Mouse (Mus musculus): ENCODE data around the gene Hap1. TPM values are rescaled to one million over a fixed set of nuclear protein-coding genes. Genes with fewer than 3 reads are reported as not detected.
A peak's percentile ranks its signal among the peaks of the same experiment; 100 is the strongest.

Gene Hap1
- polyA plus RNA-seq, 1 experiment = 1.0 TPM

DNA sequence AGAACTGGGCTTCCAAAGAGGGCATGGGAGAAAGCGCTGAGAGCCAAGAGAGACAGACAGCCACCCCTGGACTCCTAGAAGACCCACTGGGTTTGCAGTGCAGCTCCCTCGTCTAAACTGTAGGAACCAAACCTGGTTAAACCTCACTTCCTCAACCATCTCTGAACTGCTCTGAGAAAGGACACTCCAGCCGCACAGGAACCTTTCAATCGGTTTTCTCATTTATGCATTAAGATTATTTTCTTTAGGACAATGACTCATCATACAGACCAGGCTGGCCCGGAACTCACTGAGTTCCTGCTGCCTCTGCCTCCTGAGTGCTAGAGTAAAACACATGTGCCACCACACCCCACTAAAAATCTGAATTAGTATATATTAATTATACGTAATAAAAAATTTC, 28.2 kb downstream of the Hap1 start:
- peaks cover 4% of the 10 kb centered on the region for H3K36me3 ChIP-seq (ENCODE audit: control insufficient read depth, insufficient read depth)
- no peak overlapping the region for H3K4me3 ChIP-seq
- no peak overlapping the region for H3K4me2 ChIP-seq (ENCODE audit: low read depth)
- TF ChIP-seq TCF12 (IDR thresholded peaks at IDR 0.05; ENCODE audit: insufficient read depth, poor library complexity, severe bottlenecking) (no peak), USF1 (IDR thresholded peaks at IDR 0.05; ENCODE audit: low read depth) (no peak), REST (IDR thresholded peaks at IDR 0.05; ENCODE audit: insufficient read depth, insufficient read length) (no peak), POLR2A (IDR thresholded peaks at IDR 0.05; ENCODE audit: insufficient read length, low read depth) (no peak)
- H3ac ChIP-seq (ENCODE audit: control insufficient read depth, insufficient read length) = no peak overlapping the region
- no peaks in the 10 kb centered on the region for H3K79me2 ChIP-seq (ENCODE audit: control insufficient read depth, insufficient read depth)
- no peaks in the 10 kb centered on the region for H3K27me3 ChIP-seq (ENCODE audit: control insufficient read depth, insufficient read depth, insufficient read length)

DNA sequence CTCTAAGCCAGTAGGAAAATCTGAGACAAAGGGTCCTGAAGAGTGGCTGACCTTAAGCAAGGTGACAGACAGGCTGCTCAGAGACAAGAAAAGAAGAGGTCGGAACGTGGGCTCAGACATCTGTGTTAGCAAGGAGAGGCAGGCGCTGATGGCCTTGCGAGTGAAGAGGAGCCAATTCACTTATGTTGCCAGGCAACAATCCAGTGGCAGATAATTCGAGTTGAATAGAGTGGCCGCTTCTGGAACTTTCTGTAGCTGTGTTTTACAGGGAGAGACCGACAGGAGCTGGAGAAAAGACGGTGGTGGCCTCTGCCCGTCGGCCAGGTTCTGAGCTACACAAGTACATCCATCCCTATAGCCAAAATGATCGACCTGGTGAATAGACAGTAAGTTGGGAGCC, 28.6 kb downstream of the Hap1 start:
- no peak for TF ChIP-seq TCF12 (IDR thresholded peaks at IDR 0.05; ENCODE audit: insufficient read depth, poor library complexity, severe bottlenecking)
- TF ChIP-seq USF1 (IDR thresholded peaks at IDR 0.05; ENCODE audit: low read depth) = no peak
- TF ChIP-seq REST (IDR thresholded peaks at IDR 0.05; ENCODE audit: insufficient read depth, insufficient read length) = no peak
- no peak for TF ChIP-seq CEBPB (IDR thresholded peaks at IDR 0.05; ENCODE audit: insufficient read depth, poor library complexity, severe bottlenecking)
- TF ChIP-seq TCF3 (IDR thresholded peaks at IDR 0.05; ENCODE audit: insufficient read length, low read depth) = no peak
- no peak for TF ChIP-seq MAX (IDR thresholded peaks at IDR 0.05; ENCODE audit: low read depth)
- TF ChIP-seq E2F4 (IDR thresholded peaks at IDR 0.05; ENCODE audit: insufficient read depth) = no peak
- TF ChIP-seq MYOG (IDR thresholded peaks at IDR 0.05; ENCODE audit: control insufficient read depth in 1 of 3, insufficient read depth in 1 of 3, insufficient read length in 2 of 3, low read depth in 2 of 3) = no peak
- TF ChIP-seq MYOD1 (IDR thresholded peaks at IDR 0.05; ENCODE audit: control insufficient read depth in 1 of 3, insufficient read length in 2 of 3, low read depth in 2 of 3) = no peak
- no peak for TF ChIP-seq SRF (IDR thresholded peaks at IDR 0.05; ENCODE audit: control insufficient read depth, insufficient read length, low read depth)
- TF ChIP-seq POLR2AphosphoS2 (IDR thresholded peaks at IDR 0.05; ENCODE audit: insufficient read length, low read depth) = no peak
- no peak for TF ChIP-seq POLR2A (IDR thresholded peaks at IDR 0.05; ENCODE audit: insufficient read length, low read depth)
- Histone ChIP-seq H3K4me2 (ENCODE audit: low read depth) (no peak overlapping the region), H3K4me3 (no peak overlapping the region), H3ac (ENCODE audit: control insufficient read depth, insufficient read length) (no peak overlapping the region), H3K79me2 (ENCODE audit: control insufficient read depth, insufficient read depth) (no peaks in the 10 kb centered on the region), H3K36me3 (ENCODE audit: control insufficient read depth, insufficient read depth) (peaks cover 8% of the 10 kb centered on the region), H3K27me3 (ENCODE audit: control insufficient read depth, insufficient read depth, insufficient read length) (no peaks in the 10 kb centered on the region)

DNA sequence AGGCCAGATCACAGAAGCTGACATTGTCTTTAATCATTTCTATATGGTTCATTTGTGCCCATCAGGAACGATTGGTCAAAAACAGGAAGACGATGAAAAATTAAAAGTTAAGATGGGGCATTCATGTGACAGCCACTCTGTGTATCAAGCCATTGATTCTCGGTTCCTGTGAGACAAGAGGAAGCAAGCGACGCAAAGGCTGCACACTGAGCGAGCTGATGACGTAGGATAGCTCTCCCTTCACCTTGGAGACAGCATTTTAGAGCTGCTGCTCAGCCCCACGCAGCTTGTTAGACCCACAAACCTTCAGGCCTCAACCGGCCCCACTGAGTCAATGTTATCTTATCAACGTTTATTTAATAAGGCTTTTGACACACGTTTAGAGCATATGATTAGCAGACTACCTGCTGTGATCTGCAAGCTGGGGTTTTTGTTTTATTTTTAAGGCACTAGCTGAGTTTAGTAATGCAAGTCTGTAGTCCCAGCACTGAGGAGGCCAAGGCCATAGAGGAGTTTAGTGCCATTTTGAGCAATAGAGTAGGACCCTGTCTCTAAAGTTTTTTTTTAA, 30.8 kb downstream of the Hap1 start:
- no peaks in the 10 kb centered on the region for H3K27me3 ChIP-seq (ENCODE audit: control insufficient read depth, insufficient read depth, insufficient read length)
- no peak overlapping the region for H3K4me3 ChIP-seq
- peaks cover 9% of the 10 kb centered on the region for H3K79me2 ChIP-seq (ENCODE audit: control insufficient read depth, insufficient read depth)
- H3ac ChIP-seq (ENCODE audit: control insufficient read depth, insufficient read length) = no peak overlapping the region
- TF ChIP-seq TCF3 (IDR thresholded peaks at IDR 0.05; ENCODE audit: insufficient read length, low read depth) = no peak
- TF ChIP-seq TCF12 (IDR thresholded peaks at IDR 0.05; ENCODE audit: insufficient read depth, poor library complexity, severe bottlenecking) = no peak
- TF ChIP-seq CEBPB (IDR thresholded peaks at IDR 0.05; ENCODE audit: insufficient read depth, poor library complexity, severe bottlenecking) = no peak
- TF ChIP-seq REST (IDR thresholded peaks at IDR 0.05; ENCODE audit: insufficient read depth, insufficient read length) = no peak
- no peak for TF ChIP-seq MAX (IDR thresholded peaks at IDR 0.05; ENCODE audit: low read depth)
- TF ChIP-seq MYOG (IDR thresholded peaks at IDR 0.05; ENCODE audit: control insufficient read depth in 1 of 3, insufficient read depth in 1 of 3, insufficient read length in 2 of 3, low read depth in 2 of 3) = no peak
- TF ChIP-seq MYOD1 (IDR thresholded peaks at IDR 0.05; ENCODE audit: control insufficient read depth in 1 of 3, insufficient read length in 2 of 3, low read depth in 2 of 3) = no peak
- TF ChIP-seq E2F4 (IDR thresholded peaks at IDR 0.05; ENCODE audit: insufficient read depth) = no peak
- no peak for TF ChIP-seq POLR2A (IDR thresholded peaks at IDR 0.05; ENCODE audit: insufficient read length, low read depth)
- no peak for TF ChIP-seq SRF (IDR thresholded peaks at IDR 0.05; ENCODE audit: control insufficient read depth, insufficient read length, low read depth)
- no peak overlapping the region for H3K4me2 ChIP-seq (ENCODE audit: low read depth)
- H3K36me3 ChIP-seq (ENCODE audit: control insufficient read depth, insufficient read depth) = peaks cover 26% of the 10 kb centered on the region

DNA sequence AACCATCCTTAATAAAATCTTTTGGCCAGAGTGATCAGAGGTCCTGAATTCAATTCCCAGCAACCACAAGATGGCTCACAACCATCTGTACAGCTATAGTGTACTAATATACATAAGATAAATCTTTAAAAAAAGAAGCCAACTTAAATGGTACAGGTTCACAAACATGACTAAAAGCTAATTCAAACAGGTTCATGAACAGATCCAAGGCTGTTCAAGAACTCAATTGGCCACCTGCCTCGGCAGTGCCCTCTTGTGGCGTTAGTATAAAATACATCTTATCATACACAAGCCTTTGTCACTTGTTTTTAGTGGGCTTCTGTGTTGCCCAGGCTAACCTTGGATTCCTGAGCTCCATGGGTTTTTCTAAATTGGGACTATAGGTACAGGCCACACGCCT, 32.4 kb downstream of the Hap1 start:
- TF ChIP-seq TCF3 (IDR thresholded peaks at IDR 0.05; ENCODE audit: insufficient read length, low read depth) (no peak), POLR2A (IDR thresholded peaks at IDR 0.05; ENCODE audit: insufficient read length, low read depth) (peak; percentile 37), CEBPB (IDR thresholded peaks at IDR 0.05; ENCODE audit: insufficient read depth, poor library complexity, severe bottlenecking) (no peak), SRF (IDR thresholded peaks at IDR 0.05; ENCODE audit: control insufficient read depth, insufficient read length, low read depth) (no peak), POLR2AphosphoS2 (IDR thresholded peaks at IDR 0.05; ENCODE audit: insufficient read length, low read depth) (peak; percentile 71), TCF12 (IDR thresholded peaks at IDR 0.05; ENCODE audit: insufficient read depth, poor library complexity, severe bottlenecking) (no peak), USF1 (IDR thresholded peaks at IDR 0.05; ENCODE audit: low read depth) (no peak), REST (IDR thresholded peaks at IDR 0.05; ENCODE audit: insufficient read depth, insufficient read length) (no peak), MAX (IDR thresholded peaks at IDR 0.05; ENCODE audit: low read depth) (no peak), MYOG (IDR thresholded peaks at IDR 0.05; ENCODE audit: control insufficient read depth in 1 of 3, insufficient read depth in 1 of 3, insufficient read length in 2 of 3, low read depth in 2 of 3) (no peak)
- no peak overlapping the region for H3K4me2 ChIP-seq (ENCODE audit: low read depth)

More for the DNA sequence above, 32.4 kb downstream of the Hap1 start:
- H3K79me2 ChIP-seq (ENCODE audit: control insufficient read depth, insufficient read depth) = peaks cover 9% of the 10 kb centered on the region
- H3K27me3 ChIP-seq (ENCODE audit: control insufficient read depth, insufficient read depth, insufficient read length) = no peaks in the 10 kb centered on the region
- peaks cover 26% of the 10 kb centered on the region for H3K36me3 ChIP-seq (ENCODE audit: control insufficient read depth, insufficient read depth)
- H3K4me3 ChIP-seq = no peak overlapping the region
- H3ac ChIP-seq (ENCODE audit: control insufficient read depth, insufficient read length) = no peak overlapping the region
